Mouse (Mus musculus) frontal cortex, postnatal 36 days (tissue): Measurements from ENCODE around the gene Olfr1375.
"Not testable (repeated sequence)": the region's sequence is repeated elsewhere in the genome, so short reads cannot be mapped to it uniquely, and the experiment has no call there.

Source experiments
- DNase-seq, 2 experiments: peaks; one replicate each; pipeline ENCODE4 v3.0.0; 2022; ENCODE audit warnings: low spot score in 2 of 2

Olfr1375 gene

DNA sequence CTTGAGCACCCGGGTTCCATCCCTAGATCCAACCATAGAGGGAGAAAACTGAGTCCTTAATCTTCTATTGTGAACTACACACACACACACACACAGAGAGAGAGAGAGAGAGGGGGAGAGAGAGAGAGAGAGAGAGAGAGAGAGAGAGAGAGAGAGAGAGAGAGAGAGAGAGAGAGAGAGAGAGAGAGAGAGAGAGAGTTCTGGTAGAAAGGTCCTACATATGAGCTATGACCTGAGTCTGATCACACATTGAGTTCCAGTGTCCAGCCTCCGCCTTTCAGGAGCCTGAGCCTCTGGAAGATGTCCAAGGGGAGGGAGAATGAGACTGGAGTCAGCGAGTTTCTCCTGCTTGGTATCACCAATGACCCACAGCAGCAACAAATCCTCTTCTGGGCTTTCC, at the start of gene Olfr1375:
Gene Olfr1375, plus strand, starts transcription at position 301 of the 400 bp plus-strand sequence.
- DNase-seq = not testable (repeated sequence)

DNA sequence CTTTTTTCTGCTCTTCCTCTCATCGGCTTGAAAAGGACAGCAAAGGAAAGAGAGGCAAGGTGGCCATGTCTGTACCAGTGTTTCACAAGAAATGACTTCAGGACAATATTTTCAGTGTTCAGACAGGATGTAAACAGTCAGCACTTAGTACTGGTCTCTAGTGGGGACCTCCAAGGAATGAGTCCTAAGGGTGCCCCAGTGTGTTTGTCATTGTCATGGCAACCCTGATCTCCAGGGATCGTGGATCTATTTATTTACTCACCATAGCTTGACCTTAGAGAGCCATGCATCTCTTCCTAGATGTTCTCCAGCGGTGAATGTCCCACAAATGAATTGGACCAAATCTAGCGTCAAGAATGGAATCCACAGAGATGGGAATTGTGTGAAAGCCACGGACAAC, 44.6 kb upstream of the Olfr1375 start, which contains the start of gene Olfr51:
Gene Olfr51, plus strand, starts transcription at position 301 of the 400 bp plus-strand sequence.
- DNase-seq = no peak

DNA sequence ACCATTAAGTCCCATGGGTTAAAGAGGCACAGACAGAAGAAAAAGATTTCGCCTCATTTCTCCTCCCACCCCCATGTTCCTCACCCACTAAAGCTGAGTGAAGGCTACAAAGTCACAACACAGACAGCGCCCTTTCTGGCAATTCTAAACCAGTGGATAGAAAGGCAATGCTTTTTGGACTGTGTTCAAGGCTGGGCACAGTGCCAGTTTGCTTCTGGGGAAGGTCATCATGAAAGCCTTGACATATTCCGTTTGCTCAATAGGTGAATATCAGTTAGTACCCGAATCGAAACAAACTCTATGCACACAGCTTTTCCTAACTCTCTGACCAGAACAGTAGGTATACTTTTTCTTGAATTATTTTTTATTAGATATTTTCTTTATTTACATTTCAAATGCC, 36.1 kb upstream of the Olfr1375 start:
- no peak for DNase-seq

DNA sequence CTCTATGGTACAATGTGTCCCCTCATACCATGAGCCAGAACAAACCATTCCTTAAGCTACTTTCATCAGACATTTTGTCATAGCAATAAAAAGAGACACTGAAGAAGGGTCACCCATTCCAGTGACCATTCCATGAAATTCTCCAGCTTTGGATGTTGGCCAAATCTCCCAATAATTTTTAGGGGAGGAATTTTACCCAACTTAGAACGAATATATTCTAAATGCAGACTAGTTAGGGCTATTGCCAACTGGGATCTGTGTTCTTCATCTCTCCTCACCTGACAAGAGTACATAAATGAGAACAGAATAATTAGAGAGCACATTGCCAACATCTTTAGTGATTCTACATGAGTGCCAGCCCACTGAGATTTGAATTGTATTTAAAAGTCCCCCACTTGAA, 34.0 kb upstream of the Olfr1375 start, which contains the start of gene Olfr54:
Gene Olfr54, plus strand, starts transcription at position 301 of the 400 bp plus-strand sequence.
- DNase-seq = no peak

DNA sequence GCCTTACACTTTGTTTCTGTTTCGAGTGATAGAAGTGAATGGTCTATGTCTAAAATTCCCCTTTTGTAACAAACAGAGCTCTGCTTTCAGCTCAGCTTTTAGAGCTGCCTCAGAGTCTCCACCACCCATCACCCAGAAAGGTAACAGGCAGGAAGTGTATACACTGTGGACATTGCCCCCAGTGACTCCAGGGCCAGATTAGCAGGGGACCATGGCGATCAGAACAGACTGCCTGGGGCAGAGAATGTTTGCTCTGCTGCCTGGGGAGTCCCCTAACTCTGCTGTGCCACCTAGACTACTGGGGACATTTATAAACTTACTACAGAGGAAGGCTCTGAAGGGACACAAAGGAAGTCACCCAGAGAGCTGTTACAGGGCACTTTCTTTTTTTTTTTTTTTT, 31.6 kb upstream of the Olfr1375 start:
- no peak for DNase-seq

DNA sequence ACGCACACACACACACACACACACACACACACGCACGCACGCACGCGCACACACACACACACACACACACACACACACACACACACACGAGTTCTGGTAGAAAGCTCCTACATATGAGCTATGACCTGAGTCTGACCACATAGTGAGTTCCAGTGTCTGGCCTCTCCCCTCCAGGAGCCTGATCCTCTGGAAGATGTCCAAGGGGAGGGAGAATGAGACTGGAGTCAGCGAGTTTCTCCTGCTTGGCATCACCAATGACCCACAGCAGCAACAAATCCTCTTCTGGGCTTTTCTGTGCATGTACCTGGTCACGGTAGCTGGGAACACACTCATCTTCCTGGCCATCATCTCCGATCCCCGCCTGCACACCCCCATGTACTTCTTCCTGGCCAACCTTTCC, 21.1 kb upstream of the Olfr1375 start:
- DNase-seq = not testable (repeated sequence)

DNA sequence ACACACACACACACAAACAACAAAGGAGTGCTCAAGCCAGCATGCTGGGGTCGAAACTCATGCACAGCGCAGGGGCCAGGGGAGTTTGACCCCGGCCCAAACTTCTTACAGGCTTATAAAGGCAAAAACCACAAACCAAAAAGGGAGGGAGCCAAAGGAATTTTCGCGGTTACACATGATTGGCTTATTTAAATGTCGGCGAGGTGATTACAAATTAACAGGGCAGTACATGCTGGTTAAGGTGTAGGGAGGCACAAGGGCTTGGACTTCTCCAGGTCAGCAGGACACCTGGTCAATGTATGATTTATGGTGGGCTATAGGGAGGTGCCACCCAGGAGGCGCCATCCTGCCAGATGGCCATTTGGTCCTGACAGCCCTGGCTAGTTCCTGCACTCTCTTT, 18.5 kb upstream of the Olfr1375 start:
- not testable (repeated sequence) for DNase-seq

DNA sequence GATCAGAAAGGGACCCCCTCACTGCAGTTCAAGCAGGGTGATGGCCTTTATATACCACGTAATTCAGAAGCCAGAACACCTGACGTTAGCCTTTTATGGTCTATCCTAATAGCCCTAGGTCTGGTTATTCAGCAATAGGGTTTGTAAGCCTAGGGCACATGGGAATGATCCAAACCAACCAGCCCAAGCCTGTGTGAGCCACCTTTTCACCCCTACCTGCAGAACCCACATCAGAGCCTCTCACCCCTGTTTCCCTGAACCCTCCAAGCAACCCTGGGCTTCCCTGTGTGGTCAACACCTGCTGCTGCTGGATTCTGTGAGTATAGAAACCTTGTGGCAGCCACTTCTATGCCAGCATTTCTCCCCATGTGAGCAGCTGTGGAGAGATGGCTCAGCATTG, 17.7 kb upstream of the Olfr1375 start:
- DNase-seq = no peak

DNA sequence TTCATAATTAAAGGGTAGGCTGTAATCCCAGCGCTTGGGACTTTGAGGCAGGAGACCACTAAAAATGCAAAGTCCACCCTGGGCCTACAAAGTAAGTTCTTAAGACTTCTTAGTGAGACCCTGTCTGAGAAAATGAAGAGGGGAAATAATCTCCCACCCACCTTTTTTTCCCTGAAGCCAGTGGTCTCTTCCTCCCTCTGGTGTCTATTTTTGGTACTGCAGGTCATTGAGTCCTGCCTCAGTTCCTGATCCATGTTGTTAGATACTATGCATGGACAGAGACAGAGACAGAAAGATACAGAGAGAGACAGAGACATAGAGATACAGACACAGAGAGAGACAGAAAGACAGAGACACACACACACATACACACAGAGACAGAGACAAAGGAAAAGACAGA, 15.1 kb upstream of the Olfr1375 start:
- peak in 1 of 2 experiments; percentile 10 for DNase-seq

DNA sequence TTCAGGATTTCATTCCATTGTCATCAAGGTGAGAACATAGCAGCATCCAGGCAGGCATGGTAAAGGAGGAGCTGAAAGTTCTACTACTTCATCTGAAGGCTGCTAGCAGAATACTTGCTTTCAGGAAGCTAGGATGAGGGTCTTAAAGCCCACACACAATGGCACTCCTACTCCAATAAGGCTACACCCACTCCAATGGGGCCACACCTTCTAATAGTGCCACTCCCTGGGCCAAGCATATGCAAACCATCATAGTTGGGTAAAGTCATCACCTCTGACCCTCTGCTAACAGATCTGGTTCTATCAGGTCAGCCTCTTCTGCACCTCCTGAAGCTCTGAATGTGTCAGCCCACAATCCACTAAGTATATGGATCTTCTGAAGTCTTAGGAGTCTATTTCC, 13.8 kb upstream of the Olfr1375 start:
- not testable (repeated sequence) for DNase-seq

DNA sequence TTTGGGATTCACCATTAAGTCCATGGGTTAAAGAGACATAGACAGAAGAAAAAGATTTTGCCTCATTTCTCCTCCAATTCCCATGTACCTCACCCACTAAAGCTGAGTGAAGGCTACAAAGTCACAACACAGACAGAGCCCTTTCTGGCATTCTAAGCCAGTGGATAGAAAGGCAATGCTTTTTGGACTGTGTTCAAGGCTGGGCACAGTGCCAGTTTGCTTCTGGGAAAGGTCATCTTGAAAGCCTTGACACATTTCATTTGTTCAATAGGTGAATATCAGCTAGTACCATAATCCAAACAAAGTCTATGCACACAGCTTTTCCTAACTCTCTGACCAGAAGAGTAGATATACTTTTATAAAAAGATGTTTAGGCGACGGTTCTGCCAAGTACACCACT, 12.0 kb upstream of the Olfr1375 start:
- DNase-seq = no peak

DNA sequence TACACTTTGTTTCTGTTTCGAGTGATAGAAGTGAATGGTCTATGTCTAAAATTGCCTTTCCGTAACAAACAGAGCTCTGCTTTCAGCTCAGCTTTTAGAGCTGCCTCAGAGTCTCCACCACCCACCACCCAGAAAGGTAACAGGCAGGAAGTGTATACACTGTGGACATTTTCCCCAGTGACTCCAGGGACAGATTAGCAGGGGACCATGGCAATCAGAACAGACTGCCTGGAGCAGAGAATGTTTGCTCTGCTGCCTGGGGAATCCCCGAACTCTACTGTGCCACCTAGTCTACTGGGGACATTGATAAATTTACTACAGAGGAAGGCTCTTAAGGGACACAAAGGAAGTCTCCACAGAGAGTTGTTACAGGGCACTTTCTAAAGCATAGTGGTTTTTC, 3.1 kb upstream of the Olfr1375 start:
- DNase-seq = not testable (repeated sequence)

DNA sequence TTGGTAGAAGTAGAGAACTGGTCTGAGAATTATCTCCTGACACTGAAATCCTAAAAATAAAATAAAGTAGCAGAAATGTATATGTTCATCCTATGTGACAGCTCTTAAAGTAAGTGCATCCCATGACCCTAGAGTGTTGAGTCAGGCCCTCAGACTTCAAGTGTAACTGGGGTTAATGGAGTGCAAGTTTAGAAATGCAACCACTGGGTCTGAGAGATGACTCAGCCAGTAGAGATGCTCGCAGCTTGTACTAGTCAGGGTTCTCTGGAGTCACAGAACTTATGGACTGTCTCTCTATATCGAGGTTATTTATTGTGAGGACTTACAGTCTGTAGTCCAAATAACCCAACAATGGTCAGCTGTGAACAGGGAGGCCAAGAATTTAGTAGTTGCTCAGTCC, 3.8 kb downstream of the Olfr1375 start:
- DNase-seq = no peak

DNA sequence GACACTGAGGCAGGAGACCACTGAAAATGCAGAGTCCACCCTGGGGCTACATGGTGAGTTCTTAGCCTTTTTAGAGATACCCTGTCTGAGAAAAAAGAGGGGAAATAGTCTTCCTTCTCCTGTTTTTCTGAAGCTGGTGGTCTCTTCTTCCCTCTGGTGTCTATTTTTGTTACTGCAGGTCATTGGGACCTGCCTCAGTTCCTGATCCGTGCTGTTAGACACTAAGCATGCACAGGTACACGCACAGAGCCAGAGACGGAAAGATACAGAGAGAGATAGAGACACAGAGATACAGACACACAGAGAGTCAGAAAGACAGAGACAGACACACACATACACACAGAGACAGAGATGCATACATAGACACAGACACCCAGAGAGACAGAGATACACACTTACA, 5.3 kb downstream of the Olfr1375 start:
- no peak for DNase-seq

DNA sequence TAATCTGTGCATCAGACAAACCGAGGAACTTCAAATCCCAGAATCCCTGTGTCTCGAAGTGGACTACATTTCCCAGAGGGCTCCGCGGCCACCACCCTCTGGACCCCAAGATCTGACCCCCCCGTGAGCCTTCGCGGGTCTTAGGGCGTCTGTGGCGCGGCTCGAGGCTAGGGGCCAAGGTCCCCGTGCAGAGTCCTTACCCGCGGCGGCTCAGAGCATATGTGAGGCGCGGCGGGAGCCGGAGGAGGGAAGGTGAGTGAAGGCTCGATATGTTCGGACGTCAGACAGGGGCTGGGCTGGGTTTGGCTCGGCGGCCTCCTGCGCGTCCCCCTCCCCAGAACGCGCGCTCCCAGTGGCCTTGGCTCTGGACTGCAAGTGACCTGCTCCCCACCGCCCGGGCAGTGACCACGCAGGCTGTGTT, 11.3 kb downstream of the Olfr1375 start, which contains the start of gene Zfp354a:
Gene Zfp354a, plus strand, starts transcription at position 107 of the 421 bp plus-strand sequence.
- peak; percentile 64 to 74 for DNase-seq

DNA sequence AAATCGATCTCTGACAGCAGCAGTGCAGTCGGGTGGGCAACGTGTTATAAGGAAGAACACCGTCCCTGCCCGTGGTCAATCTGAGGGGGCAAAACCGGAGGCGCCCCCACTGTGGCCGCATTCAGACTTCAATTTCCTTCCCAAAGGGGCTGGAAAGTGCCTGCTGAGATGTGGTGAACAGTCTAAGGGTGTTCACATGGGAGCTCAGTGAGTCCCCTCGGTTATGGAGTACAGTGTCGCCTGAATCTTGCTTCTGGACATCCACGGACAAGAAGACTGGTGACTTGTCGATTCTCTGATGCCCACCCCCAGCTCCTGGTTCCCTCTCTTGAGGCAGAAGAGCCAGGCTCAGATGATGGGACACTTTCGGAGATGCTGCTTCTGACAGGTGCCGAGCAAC, 11.7 kb downstream of the Olfr1375 start:
- no peak for DNase-seq

DNA sequence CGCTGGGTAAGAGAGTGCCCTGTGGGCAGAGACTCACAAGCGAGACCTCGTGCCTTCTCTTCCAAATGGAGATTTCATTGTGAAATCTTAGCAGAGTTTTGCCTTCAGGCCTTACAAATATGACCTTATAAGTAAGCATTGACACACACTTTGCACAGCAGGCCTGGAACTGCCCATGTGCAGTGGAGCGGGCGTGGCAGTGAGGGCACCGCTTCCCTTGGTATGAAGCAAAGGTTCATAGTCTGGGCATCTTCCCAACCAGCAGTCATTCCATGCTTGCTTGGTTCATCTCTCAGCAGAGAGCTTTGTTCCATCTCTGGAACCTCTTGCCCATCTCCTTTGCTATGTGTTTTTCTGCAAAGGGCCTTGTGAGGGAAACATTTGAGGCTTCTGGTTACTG, 13.1 kb downstream of the Olfr1375 start:
- DNase-seq = no peak

DNA sequence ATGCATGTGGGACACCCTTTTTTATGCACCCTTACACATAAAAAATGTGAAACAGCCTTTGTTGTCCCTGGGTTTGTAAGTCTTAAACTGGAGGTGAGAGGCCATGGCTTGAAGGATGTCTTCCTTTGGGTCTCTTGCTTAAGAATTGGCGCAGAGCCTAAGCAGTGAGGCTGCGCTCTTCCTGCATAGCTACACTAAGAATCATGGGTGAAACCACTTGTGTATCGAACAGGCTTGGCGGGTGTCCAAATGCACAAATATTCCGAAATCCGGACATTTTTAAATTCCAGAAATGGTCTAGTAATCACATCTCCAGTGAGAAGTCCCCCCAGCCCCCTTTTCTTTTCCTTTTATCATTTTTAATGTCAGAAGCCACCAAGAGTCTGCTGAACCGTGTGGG, 15.4 kb downstream of the Olfr1375 start:
- no peak for DNase-seq

DNA sequence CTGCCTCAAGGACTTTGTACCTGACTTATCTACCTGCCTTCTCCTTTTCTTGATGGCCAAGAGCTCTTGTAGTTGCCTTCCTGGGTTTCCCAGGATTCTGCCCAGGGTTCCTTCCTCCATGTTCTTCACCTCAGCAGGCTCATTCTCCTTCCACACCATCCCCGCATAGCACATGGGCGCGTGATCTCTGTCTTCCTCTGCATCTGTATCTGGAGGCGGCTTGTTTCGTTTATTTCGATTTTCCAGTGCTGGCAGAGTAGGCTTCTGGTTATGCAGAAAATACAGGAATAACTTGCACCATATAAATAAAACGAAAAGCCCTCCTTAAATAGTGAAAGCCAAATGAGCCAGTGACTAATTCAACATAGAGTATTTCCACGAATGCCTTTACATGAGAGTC, 15.9 kb downstream of the Olfr1375 start:
- DNase-seq = peak; percentile 37 to 58

DNA sequence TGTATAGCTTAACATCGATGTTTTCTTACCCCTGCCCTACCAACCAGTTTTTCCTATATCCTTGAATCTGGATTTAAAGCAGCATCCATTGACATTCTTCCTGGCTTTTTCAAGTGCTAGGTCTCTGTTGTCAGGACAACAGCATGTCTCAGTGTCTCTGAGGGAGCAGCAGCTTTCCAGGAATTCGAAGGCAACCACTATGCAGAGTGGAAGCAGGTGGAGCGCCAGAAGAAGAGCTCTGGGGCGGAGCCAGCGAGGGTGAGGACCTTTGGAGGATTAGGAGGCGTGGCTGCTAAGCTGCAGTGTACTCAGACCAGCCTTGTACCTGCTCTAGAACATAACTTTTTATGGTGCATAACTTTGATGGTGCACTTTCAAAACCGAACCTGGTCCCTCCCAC, 36.6 kb downstream of the Olfr1375 start:
- no peak for DNase-seq

DNA sequence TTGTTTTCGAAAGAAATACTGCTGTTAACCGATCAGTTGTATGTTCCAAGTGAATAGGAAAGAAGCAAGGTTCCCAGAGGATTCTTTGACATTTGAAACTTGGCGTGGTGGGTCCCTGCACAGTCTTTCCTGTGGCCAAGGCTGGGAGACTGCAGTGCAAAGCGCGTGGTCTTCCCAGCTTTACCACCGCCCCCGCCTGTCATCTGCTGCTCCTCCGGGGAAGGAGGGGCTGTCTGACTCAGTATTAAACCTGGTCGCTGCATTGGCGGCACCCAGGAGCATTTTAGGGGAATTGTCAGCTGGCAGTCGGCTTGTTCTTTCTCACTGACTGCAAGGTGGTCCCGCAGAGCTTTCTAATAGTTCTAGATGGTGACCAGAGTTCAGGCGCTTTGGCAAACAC, 37.4 kb downstream of the Olfr1375 start:
- peak; percentile 23 to 32 for DNase-seq
